Mouse (Mus musculus) adrenal gland, postnatal 14 days (tissue): ENCODE measurements around the gene Rimbp2. TPM values are rescaled to one million over a fixed set of nuclear protein-coding genes. Genes with fewer than 3 reads are reported as not detected.
"Not testable (repeated sequence)": the region's sequence is repeated elsewhere in the genome, so short reads cannot be mapped to it uniquely, and the experiment has no call there.

Experiments used
- DNase-seq: peaks from one replicate; pipeline ENCODE4 v3.0.0; 2021; ENCODE audit warnings: mixed read lengths
- total RNA-seq: library from RNA; stranded (reverse); gene quantifications from 2 replicates; pipeline ENCODE4 v1.2.3, GENCODE M21; 2021

Gene Rimbp2
- total RNA-seq, 1 experiment from 2014 or later = 5.7 TPM

DNA sequence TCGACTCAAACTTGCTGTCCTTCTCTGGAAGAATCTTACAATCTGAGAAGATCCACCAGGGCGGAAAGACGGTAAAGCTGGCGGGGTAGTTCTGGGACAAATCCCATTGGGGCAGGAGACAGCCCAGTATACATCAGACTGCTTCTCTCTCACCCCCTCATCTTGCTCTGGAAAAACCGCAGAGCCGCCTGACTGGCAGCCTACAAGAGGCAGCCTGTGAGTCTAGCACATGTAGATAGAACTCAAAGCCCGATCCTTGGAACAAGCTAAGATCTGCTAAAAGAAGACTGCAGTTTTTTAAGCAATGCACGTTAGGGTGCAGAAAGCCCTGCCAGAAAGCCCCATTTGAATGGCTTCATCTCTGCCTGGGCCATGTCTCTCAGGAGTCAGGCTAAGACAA is 207.0 kb downstream of the Rimbp2 start:
- no peak for DNase-seq

DNA sequence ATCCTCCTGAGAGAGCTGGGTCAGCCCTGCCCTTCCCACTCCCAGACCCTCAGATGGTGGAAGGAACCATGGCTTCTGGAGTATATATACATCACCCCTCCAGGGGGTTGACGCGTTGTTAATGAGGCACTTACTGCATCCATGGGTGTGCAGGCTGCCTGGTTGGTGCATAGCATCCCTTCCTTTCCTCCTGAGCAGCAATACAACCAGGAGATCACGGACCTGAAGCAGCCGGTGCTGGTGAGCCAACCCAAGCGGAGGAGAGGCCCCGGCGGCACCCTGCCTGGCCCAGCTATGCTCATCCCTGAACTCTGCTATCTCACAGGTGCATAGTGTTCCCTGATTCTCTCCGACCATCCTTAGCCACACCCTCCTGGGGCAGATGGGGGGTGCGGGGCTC is 208.1 kb downstream of the Rimbp2 start:
- no peak for DNase-seq

DNA sequence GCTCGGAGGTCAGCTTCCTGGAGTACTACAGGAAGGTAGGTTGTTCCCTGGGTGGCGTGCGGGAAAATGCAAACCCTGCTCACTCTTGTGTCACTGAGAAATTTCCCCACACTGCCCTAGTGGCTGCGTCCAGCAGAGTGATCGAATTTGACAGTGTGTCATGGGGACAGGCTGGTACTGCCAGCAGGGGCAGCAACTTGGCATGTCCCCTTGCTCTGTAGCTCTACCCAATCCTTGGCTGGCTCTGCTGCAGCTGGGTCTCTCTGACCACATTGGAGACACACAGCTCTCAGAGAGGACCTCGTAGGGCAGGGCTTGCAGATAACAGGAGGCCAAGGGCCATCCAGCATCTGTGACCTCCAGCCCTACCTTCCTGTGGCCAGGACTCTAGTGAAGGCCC is 208.9 kb downstream of the Rimbp2 start:
- DNase-seq = no peak

- no peak for DNase-seq
These were observed 213.5 kb downstream of the Rimbp2 start for GRCm38 (mm10) chr5:128739838-128740171.

DNA sequence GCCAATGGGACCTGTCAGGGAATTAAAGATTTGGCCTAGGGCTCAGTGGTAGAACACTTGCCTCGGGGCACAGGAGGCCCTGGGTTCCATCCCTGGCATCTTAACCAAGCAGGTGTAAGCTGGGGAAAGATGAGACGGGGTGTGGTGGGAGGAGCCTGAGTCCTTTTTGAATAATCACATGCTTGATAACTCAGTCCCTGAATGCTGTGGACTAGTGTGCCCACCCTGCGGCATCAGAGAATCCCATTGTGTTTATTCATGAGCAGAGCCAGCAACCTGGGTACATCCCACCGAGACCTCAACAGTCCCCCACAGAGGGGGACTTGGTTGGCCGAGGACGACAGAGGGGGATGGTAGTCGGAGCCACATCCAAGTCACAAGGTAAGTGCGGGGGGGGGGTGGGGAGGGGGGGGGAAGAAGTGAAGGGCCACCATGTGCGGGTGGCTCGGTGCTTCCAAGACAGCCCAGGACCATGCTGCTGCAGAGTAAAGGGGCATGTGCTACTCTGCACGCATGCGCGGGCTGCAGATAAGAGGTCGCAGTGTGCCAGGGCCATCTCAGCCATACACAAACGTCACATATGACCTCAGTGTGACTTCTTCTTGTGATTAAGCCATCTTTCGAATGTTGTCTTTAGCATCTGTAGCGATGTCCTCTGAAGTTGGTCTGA is 214.0 kb downstream of the Rimbp2 start:
- no peak for DNase-seq

- no peak for DNase-seq
These were observed 217.4 kb downstream of the Rimbp2 start for GRCm38 (mm10) chr5:128735921-128736320.

DNA sequence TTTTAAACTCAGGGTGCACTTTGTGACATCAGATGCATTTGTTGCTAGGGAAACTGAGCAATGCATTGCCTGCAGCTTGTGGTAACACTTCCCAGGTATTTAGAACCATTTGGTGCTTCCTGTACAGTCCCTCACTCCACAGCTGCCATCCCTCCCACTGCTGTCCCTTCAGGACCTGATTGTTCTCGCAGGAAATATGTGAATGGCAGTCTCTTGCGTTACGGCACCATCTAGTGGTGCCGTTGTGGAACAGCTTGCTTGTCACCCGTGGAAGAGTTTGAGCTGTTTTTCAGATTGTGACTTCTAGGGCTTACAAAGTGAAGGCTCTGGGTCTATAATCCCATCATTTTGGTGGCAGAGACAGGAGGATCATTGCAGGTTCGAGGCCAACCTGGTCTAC is 219.3 kb downstream of the Rimbp2 start:
- DNase-seq = peak; percentile 54

GRCm38 (mm10) chr5:128732416-128733014 is 220.8 kb downstream of the Rimbp2 start:
- DNase-seq = peak; percentile 26

GRCm38 (mm10) chr5:128730634-128731033 is 222.7 kb downstream of the Rimbp2 start:
- peak; percentile 32 for DNase-seq

GRCm38 (mm10) chr5:128729341-128729740 is 223.9 kb downstream of the Rimbp2 start:
- no peak for DNase-seq

DNA sequence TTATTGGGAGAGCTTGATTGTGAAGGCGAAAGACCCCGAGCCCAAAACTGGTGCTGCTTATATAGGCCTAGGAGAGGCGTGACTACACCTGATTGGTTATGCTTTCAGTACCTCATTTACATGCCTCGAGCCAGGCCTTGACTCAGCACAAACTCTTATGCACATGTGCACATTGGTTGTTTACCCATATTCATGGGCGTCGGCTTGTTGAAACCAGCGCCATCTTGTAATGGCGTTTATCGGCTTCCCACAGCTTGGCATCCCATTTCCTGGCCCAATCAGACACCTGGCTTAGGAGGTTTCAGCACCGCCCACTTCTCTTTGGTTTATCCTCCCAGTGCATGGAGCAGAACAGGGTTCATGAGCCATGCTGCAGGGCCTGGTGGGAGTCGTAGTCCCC is 232.8 kb downstream of the Rimbp2 start:
- DNase-seq = not testable (repeated sequence)

- DNase-seq = no peak
These were observed 238.1 kb downstream of the Rimbp2 start for GRCm38 (mm10) chr5:128715171-128715570.

DNA sequence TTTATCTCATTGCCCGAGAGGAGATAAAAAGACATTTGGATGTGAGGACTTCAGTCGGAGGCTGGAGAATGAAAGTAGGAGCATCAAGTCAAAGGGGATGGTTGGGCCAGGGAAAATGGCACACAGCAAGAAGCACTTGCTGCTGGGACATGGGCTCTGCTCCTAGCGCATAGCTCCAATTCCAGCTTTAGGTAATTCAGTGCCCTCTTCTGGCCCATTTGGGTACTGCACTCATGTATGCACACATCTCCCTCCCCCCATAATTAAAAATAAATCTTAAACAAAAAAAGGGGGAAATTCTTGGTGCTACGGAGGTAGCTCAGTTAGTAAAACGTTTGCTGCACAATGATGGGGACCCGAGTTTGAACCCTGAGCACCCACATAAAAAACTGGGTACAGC is 241.4 kb downstream of the Rimbp2 start:
- peak; percentile 31 for DNase-seq

DNA sequence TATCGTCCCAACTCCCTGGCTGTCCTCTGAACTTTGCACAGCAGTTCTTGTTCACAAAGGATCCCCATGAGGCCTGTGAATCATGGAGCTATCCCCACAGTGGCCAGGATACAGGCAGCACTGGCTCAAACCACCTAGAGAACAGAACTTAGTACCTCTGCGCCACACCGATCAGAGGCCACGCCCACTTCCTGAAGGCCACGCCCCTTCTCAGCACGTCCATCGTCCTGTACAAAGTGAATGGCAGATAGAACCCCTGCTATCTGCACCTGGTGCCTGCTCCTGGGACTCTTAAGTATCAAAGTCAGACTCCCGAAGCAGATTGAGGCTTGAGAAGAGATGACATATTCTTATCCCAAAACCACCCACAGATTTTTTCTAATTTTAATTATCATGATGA is 242.7 kb downstream of the Rimbp2 start:
- no peak for DNase-seq

DNA sequence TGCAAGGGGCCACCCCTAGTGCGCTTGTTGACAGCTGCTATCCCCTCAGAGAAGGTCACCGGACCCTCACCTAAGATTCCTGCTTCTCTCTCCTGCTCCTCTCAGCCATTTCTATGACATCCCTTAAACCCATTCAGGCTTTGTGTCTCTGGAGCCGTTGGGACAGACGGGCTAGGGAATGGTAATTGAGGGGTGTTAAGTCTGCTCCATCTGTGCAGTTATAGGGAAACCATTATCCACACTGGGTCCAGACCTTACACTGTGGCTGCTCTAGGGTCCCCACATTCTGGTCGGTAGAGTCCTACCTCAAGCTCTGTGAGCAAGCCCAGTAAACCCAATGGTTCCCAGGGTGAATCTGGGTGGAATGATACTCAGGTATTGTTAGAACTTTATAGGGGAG is 244.4 kb downstream of the Rimbp2 start:
- DNase-seq = no peak

Other genes starting within 250 kb of the Rimbp2 start
- 27.1 and 27.5 TPM in 2 replicates for gene Stx2, start 55.1 kb upstream of the Rimbp2 start, total RNA-seq
- gene Ran, start 66.6 kb upstream of the Rimbp2 start, total RNA-seq = 212 and 219 TPM in 2 replicates
- 4.9 and 5.0 TPM in 2 replicates for gene Adgrd1, start 143.3 kb upstream of the Rimbp2 start, total RNA-seq